Mouse (Mus musculus) erythroblast, embryonic 14.5 days (primary cell): ENCODE results near the gene Pcbp2. TPM values are rescaled to one million over a fixed set of nuclear protein-coding genes. Genes with fewer than 3 reads are reported as not detected.

Source experiments
- H3K27me3 ChIP-seq: 2 replicates; pipeline ENCODE4 v1.6.1; 2012; ENCODE audit warnings: inconsistent platforms; ENCODE audit not compliant: control insufficient read depth
- H3K36me3 ChIP-seq: 2 replicates; pipeline ENCODE4 v1.6.1; 2012; ENCODE audit warnings: mild to moderate bottlenecking, inconsistent platforms; ENCODE audit not compliant: control insufficient read depth
- H3K4me1 ChIP-seq: 2 replicates; pipeline ENCODE4 v1.6.1; 2012; ENCODE audit warnings: inconsistent platforms; ENCODE audit not compliant: control insufficient read depth
- H3K4me3 ChIP-seq: replicated peaks from 2 replicates; pipeline ENCODE3; 2012; ENCODE audit warnings: moderate library complexity, mild to moderate bottlenecking, inconsistent platforms
- H3K9me3 ChIP-seq: 2 replicates; pipeline ENCODE4 v1.6.1; 2012; ENCODE audit warnings: low read length, inconsistent platforms, mixed read lengths; ENCODE audit not compliant: control insufficient read depth
- GATA1 ChIP-seq: IDR thresholded peaks from 2 replicates; pipeline ENCODE4 v1.6.1; 2012; ENCODE audit warnings: low read length, inconsistent platforms, mixed read lengths
- TAL1 ChIP-seq: IDR thresholded peaks from 3 replicates; pipeline ENCODE4 v1.6.1; 2012; ENCODE audit warnings: low read length, inconsistent platforms, mixed read lengths
- polyA plus RNA-seq: library from polyadenylated mRNA; stranded (reverse); fragments of >175 nt; gene quantifications from 2 replicates; pipeline ENCODE4 v1.2.3, GENCODE M21; 2012

Pcbp2 gene
- polyA plus RNA-seq, 1 experiment, result 31.3 TPM

GRCm38 (mm10) chr15:102446448-102446847, 23.9 kb upstream of the Pcbp2 start:
- Histone ChIP-seq H3K4me3 (no peak overlapping the region), H3K27me3 (no peaks in the 10 kb centered on the region; the same call in 1 of the 2 replicates), H3K36me3 (no peaks in the 10 kb centered on the region), H3K4me1 (peaks cover 14% of the 10 kb centered on the region), H3K9me3 (no peaks in the 10 kb centered on the region)
- TF ChIP-seq TAL1 (no peak), GATA1 (no peak)

- peaks cover 14% of the 10 kb centered on the region for H3K4me1 ChIP-seq
- H3K4me3 ChIP-seq, result no peak overlapping the region
- no peaks in the 10 kb centered on the region for H3K36me3 ChIP-seq
- TF ChIP-seq GATA1 (no peak), TAL1 (no peak)
- H3K27me3 ChIP-seq, result no peaks in the 10 kb centered on the region; the same call in 1 of the 2 replicates
- no peaks in the 10 kb centered on the region for H3K9me3 ChIP-seq
These were observed 21.0 kb upstream of the Pcbp2 start for GRCm38 (mm10) chr15:102449366-102449765.

- Histone ChIP-seq H3K27me3 (no peaks in the 10 kb centered on the region), H3K9me3 (no peaks in the 10 kb centered on the region), H3K4me1 (peaks cover 16% of the 10 kb centered on the region), H3K36me3 (no peaks in the 10 kb centered on the region), H3K4me3 (no peak overlapping the region)
- TF ChIP-seq TAL1 (no peak), GATA1 (no peak)
These were observed 19.4 kb upstream of the Pcbp2 start for GRCm38 (mm10) chr15:102450928-102451327.

GRCm38 (mm10) chr15:102451666-102452430, 18.5 kb upstream of the Pcbp2 start:
- no peaks in the 10 kb centered on the region for H3K9me3 ChIP-seq
- TF ChIP-seq TAL1 (no peak), GATA1 (no peak)
- H3K4me3 ChIP-seq, result no peak overlapping the region
- peaks cover 13% of the 10 kb centered on the region for H3K4me1 ChIP-seq
- H3K36me3 ChIP-seq, result no peaks in the 10 kb centered on the region
- H3K27me3 ChIP-seq, result no peaks in the 10 kb centered on the region

- H3K27me3 ChIP-seq, result no peaks in the 10 kb centered on the region
- no peak overlapping the region for H3K4me3 ChIP-seq
- peaks cover 46% of the 10 kb centered on the region for H3K4me1 ChIP-seq
- no peaks in the 10 kb centered on the region for H3K9me3 ChIP-seq
- no peak for TF ChIP-seq TAL1
- no peak for TF ChIP-seq GATA1
- peaks cover 8% of the 10 kb centered on the region for H3K36me3 ChIP-seq
These were observed 14.3 kb upstream of the Pcbp2 start for GRCm38 (mm10) chr15:102455993-102456392.

GRCm38 (mm10) chr15:102458050-102458736, 12.1 kb upstream of the Pcbp2 start:
- peaks cover 62% of the 10 kb centered on the region for H3K4me1 ChIP-seq

GRCm38 (mm10) chr15:102458904-102459317, 11.4 kb upstream of the Pcbp2 start, which contains the start of gene Prr13:
Gene Prr13, plus strand, starts transcription at chr15:102459028.
- H3K4me3 ChIP-seq, result peak within 1 kb of the TSS; percentile 76
- H3K4me1 ChIP-seq, result peaks cover 62% of the 10 kb centered on the region
- no peaks in the 10 kb centered on the region for H3K9me3 ChIP-seq
- no peaks in the 10 kb centered on the region for H3K27me3 ChIP-seq
- H3K36me3 ChIP-seq, result peaks cover 32% of the 10 kb centered on the region
- TF ChIP-seq TAL1 (no peak; the same call in 2 of the 3 replicates), GATA1 (no peak)

More at GRCm38 (mm10) chr15:102458050-102458736, 12.1 kb upstream of the Pcbp2 start:
- TF ChIP-seq GATA1, result no peak
- TF ChIP-seq TAL1, result no peak
- H3K9me3 ChIP-seq, result no peaks in the 10 kb centered on the region
- H3K4me3 ChIP-seq, result peak overlapping the region; percentile 76
- H3K27me3 ChIP-seq, result no peaks in the 10 kb centered on the region
- peaks cover 25% of the 10 kb centered on the region for H3K36me3 ChIP-seq

GRCm38 (mm10) chr15:102459381-102459780, 11.0 kb upstream of the Pcbp2 start:
- Histone ChIP-seq H3K9me3 (no peaks in the 10 kb centered on the region), H3K36me3 (peaks cover 35% of the 10 kb centered on the region), H3K27me3 (no peaks in the 10 kb centered on the region), H3K4me1 (peaks cover 62% of the 10 kb centered on the region), H3K4me3 (peak overlapping the region; percentile 76)
- TF ChIP-seq GATA1 (no peak), TAL1 (no peak)

- Histone ChIP-seq H3K27me3 (no peaks in the 10 kb centered on the region), H3K4me1 (peaks cover 62% of the 10 kb centered on the region), H3K4me3 (peak overlapping the region; percentile 76), H3K36me3 (peaks cover 37% of the 10 kb centered on the region), H3K9me3 (no peaks in the 10 kb centered on the region)
- TF ChIP-seq TAL1, result no peak
- no peak for TF ChIP-seq GATA1
These were observed 10.5 kb upstream of the Pcbp2 start for GRCm38 (mm10) chr15:102459847-102460246.
